Mouse (Mus musculus): Measurements from ENCODE around the gene Cog6. TPM values are rescaled to one million over a fixed set of nuclear protein-coding genes. Genes with fewer than 3 reads are reported as not detected.

Cog6 gene
- 53.0 TPM for polyA plus RNA-seq (2021)

DNA sequence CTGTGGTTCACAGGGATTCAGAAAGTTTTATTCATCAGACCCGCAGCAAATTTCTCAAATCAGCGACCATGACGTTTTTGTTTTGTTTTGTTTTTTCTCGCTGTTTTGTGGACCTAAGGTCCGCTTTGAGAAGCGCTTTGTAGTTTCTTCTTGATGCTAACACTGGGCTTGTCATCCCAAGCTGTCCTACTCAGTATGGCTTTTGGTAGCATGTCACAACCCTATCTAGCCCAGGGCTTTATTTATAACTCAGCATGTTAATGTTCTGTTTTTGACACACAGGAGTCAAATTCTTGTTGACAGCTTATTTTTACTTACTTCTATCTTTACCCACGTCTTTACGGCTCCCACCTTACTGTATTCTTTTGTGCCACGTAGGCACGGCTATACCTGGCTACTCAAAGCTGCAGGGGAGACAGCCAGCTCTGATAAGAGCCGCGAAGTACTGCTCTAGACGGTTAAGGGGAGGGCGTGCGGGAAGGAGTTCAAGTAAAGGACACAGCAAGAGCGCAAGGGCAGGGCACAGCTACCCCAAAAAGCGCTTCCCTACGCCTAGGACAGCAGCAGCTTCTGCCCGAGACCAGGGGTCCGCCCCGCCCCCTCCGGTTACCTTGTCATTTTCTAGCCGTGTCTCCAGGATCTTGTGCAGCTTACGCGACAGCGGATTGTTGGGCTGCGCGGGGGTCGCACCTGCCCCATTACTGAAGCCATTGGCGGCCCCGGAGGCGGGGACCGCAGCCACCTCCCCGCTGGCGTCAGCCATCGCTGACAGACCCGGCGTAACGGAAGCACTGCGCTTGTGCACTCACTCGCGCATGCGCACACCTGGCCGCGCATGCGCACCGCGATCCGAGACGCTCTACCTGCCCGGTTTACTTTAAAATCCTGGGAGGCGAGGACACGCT lies at the start of gene Cog6:
Gene Cog6, minus strand, starts transcription at position 802 of the 905 bp plus-strand sequence.
- ChIA-PET CTCF (interaction anchor here (0.8 to 2.2 kb wide), 6 partner anchors 10 to 561 kb away, joined by 3 to 13 read pairs (median 4); no protein-coding TSS in a partner anchor), POLR2A (interaction anchor here (0.6 to 1.0 kb wide), 4 partner anchors 14 to 229 kb away, joined by 3 to 8 read pairs (median 4); no protein-coding TSS in a partner anchor)
- in situ Hi-C loops (cut with MboI; ENCODE audit: low pct_unique_long_range_greater_than_20kb), result no loop called here
- DNase-seq (ENCODE audit: low read depth, low spot score) (peak; percentile 73), ATAC-seq (peak; percentile 87)
- peaks cover 17% of the 10 kb centered on the region for H3K27me3 ChIP-seq
- no peak for TF ChIP-seq CTCF (IDR thresholded peaks at IDR 0.05)

DNA sequence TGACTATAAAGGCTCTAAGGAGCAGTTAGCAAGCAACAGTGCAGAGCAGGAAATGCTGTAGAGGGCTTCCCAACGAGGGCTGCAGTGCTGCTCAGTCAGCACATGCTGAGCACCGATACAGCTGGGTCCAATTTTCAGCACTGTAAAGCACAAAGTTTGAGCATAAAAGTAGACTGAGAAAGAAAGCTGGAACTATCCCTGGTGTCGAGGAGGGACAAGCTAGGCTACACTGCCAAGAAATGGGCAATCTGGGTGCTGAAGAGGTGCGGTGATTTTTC lies 49.0 kb upstream of the Cog6 start:
- H3K27me3 ChIP-seq, result no peaks in the 10 kb centered on the region
- no peak for TF ChIP-seq CTCF (IDR thresholded peaks at IDR 0.05)
- POLR2A ChIA-PET, result interaction anchor here (0.6 to 2.6 kb wide), 5 partner anchors 8 to 1046 kb away, joined by 3 to 10 read pairs (median 7); no protein-coding TSS in a partner anchor
- no peak for DNase-seq (ENCODE audit: low read depth, low spot score)
- in situ Hi-C loops (cut with MboI; ENCODE audit: low pct_unique_long_range_greater_than_20kb), result no loop called here
- no peak for ATAC-seq
- CTCF ChIA-PET, result interaction anchor here (0.7 to 2.1 kb wide), 13 partner anchors 10 to 145 kb away, joined by 3 to 8 read pairs (median 4); partner anchors contain the start of gene Lhfp

DNA sequence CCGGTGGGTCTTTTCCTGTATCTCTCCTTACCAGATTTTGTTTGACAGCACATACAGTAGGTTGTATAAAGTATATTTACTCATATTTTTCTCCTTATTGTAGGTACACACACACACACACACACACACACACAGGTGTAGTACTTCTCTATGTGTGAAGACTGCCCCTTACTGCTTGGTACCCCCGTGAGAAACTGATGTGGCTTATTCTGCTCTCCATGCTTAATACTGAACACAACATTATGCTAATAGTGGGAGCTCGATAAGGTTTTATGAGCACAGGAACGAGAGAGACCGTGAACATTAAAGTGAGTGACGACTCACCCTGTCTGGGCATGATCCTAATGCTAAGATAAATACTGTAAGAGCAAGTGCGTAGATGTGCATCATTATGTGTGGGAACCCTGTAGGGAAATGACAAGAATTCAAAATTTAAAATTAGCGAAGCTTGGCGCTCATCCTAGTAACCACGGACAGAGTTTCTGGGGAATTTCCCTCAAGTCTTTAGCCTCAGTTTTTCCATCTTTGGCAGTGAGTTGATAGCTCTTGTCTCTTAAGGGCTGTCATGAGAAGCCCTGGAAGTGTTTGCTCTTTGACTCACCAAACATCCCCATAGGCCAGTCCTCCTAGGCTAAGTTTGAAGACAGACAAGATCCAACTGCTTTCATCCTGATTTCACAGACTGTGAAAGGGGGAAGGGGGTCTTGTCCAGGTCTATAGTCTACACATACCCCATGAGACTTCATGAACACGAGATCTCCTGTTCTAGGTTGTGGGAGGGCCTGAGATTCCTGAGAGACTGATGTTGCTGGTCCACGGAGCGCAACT lies 48.4 kb upstream of the Cog6 start:
- POLR2A ChIA-PET, result interaction anchor here (1.5 to 2.6 kb wide), 3 partner anchors 10 to 37 kb away, joined by 7 to 13 read pairs (median 10); no protein-coding TSS in a partner anchor
- in situ Hi-C loops (cut with MboI; ENCODE audit: low pct_unique_long_range_greater_than_20kb), result no loop called here
- no peaks in the 10 kb centered on the region for H3K27me3 ChIP-seq
- peak; percentile 68 for DNase-seq (ENCODE audit: low read depth, low spot score)
- no peak for ATAC-seq
- no peak for TF ChIP-seq CTCF (IDR thresholded peaks at IDR 0.05)
- CTCF ChIA-PET, result interaction anchor here (1.3 to 2.1 kb wide), 10 partner anchors 10 to 146 kb away, joined by 3 to 8 read pairs (median 5); partner anchors contain the start of gene Lhfp

DNA sequence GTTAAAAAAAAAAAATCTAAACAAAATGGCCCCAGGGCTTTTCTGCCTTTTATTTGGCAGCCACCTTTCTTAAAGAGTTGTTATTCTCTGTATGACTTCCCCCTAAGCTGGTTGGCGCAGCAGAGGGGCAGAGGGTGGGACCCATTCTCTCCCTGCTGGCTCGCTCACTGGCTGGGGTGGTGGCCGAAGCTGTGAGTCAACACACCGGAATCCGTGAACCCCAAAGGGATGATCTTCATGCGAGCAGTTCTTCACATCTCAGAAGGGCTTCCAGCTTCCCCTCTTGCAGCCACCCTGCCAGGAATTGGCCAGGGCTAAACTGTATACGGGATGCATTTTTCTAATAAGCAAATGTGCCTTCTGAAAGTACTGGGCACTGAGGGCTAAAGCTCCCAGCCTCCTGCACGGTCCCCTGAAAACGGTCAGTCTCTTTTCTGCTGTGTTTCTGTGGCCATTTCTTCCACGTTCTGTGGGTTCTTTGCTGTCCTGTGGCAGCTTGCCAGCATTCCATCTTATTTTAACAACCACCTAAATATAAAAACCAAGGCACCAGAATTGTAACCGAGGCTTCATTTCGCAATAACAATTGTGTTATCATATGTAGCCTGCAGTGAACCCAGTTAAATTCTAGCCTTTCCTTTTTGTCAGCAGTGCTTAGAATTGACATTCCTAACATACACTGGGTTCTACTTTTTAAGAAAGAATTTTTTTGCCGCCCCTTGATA lies 46.5 kb upstream of the Cog6 start:
- no peak for TF ChIP-seq CTCF (IDR thresholded peaks at IDR 0.05)
- POLR2A ChIA-PET, result interaction anchor here (0.7 to 1.6 kb wide), 5 partner anchors 15 to 46 kb away, joined by 3 to 7 read pairs (median 4); partner anchors contain the start of gene Lhfp
- CTCF ChIA-PET, result interaction anchor here (0.7 to 2.6 kb wide), 8 partner anchors 12 to 61 kb away, joined by 3 to 18 read pairs (median 4); no protein-coding TSS in a partner anchor
- DNase-seq (ENCODE audit: low read depth, low spot score), result peak; percentile 90
- in situ Hi-C loops (cut with MboI; ENCODE audit: low pct_unique_long_range_greater_than_20kb), result no loop called here
- peak; percentile 85 for ATAC-seq
- no peaks in the 10 kb centered on the region for H3K27me3 ChIP-seq

DNA sequence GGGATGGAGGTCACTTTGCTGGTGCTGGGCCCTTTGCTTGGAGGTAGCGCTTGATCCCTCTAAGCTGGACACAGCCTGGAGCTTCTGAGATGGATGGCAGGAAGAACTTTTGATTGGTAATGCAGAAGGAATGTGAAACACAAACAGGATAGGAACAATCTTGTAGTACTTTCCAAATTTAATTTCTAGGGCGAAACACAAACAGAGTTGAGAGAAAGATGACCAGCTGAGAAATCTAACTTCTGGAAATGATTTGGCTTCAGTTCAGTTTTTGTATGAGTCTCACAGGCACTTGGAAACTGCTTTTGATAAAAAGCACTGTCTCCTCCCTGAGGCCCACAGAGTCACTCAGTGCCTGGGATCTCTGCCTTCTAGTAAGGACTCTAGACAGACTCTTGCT lies 42.9 kb upstream of the Cog6 start:
- in situ Hi-C loops (cut with MboI; ENCODE audit: low pct_unique_long_range_greater_than_20kb), result no loop called here
- peak; percentile 54 for ATAC-seq

DNA sequence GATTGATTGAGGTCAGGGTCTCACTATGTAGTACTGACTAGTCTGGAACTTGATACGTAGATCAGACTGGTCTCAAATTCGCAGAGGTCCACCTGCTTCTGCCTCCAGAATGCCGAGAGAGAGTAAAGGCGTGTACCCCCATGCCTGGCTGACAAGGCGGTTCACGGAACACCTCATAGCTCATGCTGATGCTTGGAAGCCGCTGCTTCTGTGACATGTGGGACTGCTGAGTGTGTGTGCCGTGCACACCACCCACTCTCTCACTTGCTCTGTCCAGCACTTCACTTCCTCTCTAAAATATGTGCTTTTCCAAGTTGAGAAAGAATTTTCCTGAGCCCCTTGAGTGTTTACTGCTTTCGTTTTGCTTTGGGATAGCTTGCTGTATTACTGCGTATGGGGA lies 39.4 kb upstream of the Cog6 start:
- H3K27me3 ChIP-seq, result no peaks in the 10 kb centered on the region
- DNase-seq (ENCODE audit: low read depth, low spot score), result no peak
- no peak for TF ChIP-seq CTCF (IDR thresholded peaks at IDR 0.05)
- in situ Hi-C loops (cut with MboI; ENCODE audit: low pct_unique_long_range_greater_than_20kb), result no loop called here
- ChIA-PET POLR2A (no interaction called here), CTCF (interaction anchor here (1.2 to 1.6 kb wide), 2 partner anchors 14 to 22 kb away, joined by 3 to 4 read pairs; no protein-coding TSS in a partner anchor)
- ATAC-seq, result no peak

More for the DNA sequence above, 42.9 kb upstream of the Cog6 start:
- DNase-seq (ENCODE audit: low read depth, low spot score), result peak; percentile 68
- ChIA-PET CTCF (interaction anchor here (0.7 to 2.8 kb wide), 10 partner anchors 9 to 189 kb away, joined by 3 to 11 read pairs (median 8); partner anchors contain the start of gene Lhfp), POLR2A (interaction anchor here (1.2 to 2.0 kb wide), 2 partner anchors 17 to 42 kb away, joined by 3 to 7 read pairs; no protein-coding TSS in a partner anchor)
- no peak for TF ChIP-seq CTCF (IDR thresholded peaks at IDR 0.05)
- no peaks in the 10 kb centered on the region for H3K27me3 ChIP-seq

DNA sequence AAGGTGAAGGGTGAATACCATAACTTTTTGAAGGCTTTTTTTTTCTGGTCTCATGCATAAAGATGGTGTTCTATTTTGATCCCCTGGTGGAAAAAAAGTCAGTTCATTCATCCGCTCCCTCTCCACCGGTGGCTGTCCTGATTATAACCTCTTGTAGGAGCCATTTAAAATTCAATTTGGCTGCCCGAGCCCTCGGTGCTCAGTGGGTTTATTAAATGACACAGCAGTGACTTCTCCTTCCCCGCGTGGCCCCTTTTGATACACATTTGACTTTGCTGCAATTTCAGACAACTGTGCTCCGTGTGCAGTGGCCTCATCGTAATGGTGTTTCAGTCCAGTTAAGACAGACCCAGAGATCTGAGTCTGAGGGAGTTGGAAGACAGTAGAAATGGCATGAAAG lies 35.3 kb upstream of the Cog6 start:
- no peak for TF ChIP-seq CTCF (IDR thresholded peaks at IDR 0.05)
- DNase-seq (ENCODE audit: low read depth, low spot score) (no peak), ATAC-seq (no peak)
- ChIA-PET POLR2A (no interaction called here), CTCF (interaction anchor here (1.2 kb wide), 1 partner anchor 10 kb away, joined by 3 read pairs; no protein-coding TSS in a partner anchor)
- no peaks in the 10 kb centered on the region for H3K27me3 ChIP-seq
- in situ Hi-C loops (cut with MboI; ENCODE audit: low pct_unique_long_range_greater_than_20kb), result no loop called here

DNA sequence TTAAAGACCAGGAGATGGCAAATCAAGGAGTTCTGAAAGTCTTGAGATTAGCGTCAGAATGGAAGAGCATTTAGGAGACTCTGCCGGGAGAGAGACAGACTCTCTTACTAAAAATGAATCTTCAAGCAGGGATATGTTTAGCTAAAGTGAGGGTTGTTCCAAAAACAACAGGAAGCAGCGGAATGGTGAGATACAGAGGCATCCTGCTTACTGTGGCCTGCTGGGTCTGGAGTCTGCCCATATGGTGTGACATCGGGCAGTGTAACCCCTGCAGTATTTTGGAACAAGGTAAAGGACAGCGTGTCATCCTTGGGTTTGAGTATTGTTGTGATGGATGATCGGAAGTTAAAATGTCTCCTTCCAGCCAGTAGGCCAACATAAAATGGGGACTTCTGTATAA lies 29.3 kb upstream of the Cog6 start:
- no peaks in the 10 kb centered on the region for H3K27me3 ChIP-seq
- no peak for TF ChIP-seq CTCF (IDR thresholded peaks at IDR 0.05)
- ATAC-seq, result no peak
- ChIA-PET POLR2A (no interaction called here), CTCF (no interaction called here)
- no peak for DNase-seq (ENCODE audit: low read depth, low spot score)
- in situ Hi-C loops (cut with MboI; ENCODE audit: low pct_unique_long_range_greater_than_20kb), result loop anchor here (10.0 kb wide), 1 partner anchor 58 kb away; no protein-coding TSS in a partner anchor

DNA sequence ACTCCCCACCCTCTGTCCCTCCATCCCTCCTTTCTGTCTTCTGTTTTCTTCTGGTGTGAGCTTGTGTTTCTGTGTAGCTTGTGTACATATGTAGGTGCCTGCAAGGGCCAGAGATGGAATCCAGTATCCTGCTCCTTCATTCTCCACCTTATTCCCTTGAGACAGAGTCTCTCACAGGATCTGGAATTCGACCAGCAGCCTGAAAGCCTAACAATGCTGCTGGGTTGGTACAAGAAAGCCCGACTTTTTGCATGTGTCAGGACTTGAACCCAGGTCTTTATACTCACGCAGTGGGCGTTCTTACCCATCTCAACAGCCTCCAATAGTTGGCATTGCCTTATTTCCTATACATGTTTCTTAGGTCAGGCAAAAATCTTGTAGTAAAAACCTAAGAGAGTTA lies 28.7 kb upstream of the Cog6 start:
- ATAC-seq, result no peak
- no peak for TF ChIP-seq CTCF (IDR thresholded peaks at IDR 0.05)
- CTCF ChIA-PET, result interaction anchor here (1.0 to 1.8 kb wide), 4 partner anchors 56 to 283 kb away, joined by 3 to 7 read pairs (median 4); no protein-coding TSS in a partner anchor
- no peaks in the 10 kb centered on the region for H3K27me3 ChIP-seq
- in situ Hi-C loops (cut with MboI; ENCODE audit: low pct_unique_long_range_greater_than_20kb), result loop anchor here (10.0 kb wide), 1 partner anchor 59 kb away; no protein-coding TSS in a partner anchor
- DNase-seq (ENCODE audit: low read depth, low spot score), result no peak
- POLR2A ChIA-PET, result no interaction called here
